Mouse (Mus musculus): ENCODE measurements around the gene Lsr. TPM values are rescaled to one million over a fixed set of nuclear protein-coding genes. Genes with fewer than 3 reads are reported as not detected.

Lsr gene
- total and polyA plus RNA-seq, 2 experiments from 2014 or later = 4.0 to 6.2 TPM

GRCm38 (mm10) chr7:30962862-30963261 lies 10.4 kb downstream of the Lsr start:
- Histone ChIP-seq H3K9me3 (replicated peaks; ENCODE audit: control insufficient read depth, low read length) (no peaks in the 10 kb centered on the region), H3K27me3 (ENCODE audit: control insufficient read depth, insufficient read depth, low read length) (no peaks in the 10 kb centered on the region), H3K27ac (ENCODE audit: low read depth) (no peak overlapping the region), H3K4me2 (ENCODE audit: low read depth, low read length) (no peak overlapping the region), H3K4me1 (ENCODE audit: control insufficient read depth, insufficient read depth) (peaks cover 27% of the 10 kb centered on the region), H3K36me3 (replicated peaks; ENCODE audit: control insufficient read depth, insufficient read depth, low read length) (peaks cover 6% of the 10 kb centered on the region; the same call in 1 of the 2 replicates), H3K4me3 (ENCODE audit: low read depth, low read length) (no peak overlapping the region), H3K9ac (replicated peaks; ENCODE audit: low read depth, low read length) (no peak overlapping the region)
- 88% methylated on average over 5 of the region's 5 CpGs for WGBS
- ATAC-seq (ENCODE audit: insufficient read depth, low read depth) (no peak), DNase-seq (ENCODE audit: low spot score) (no peak)
- TF ChIP-seq EP300 (IDR thresholded peaks at IDR 0.05; ENCODE audit: low read depth) = no peak
- TF ChIP-seq CTCF (IDR thresholded peaks at IDR 0.05; ENCODE audit: low read depth) = no peak

GRCm38 (mm10) chr7:30959786-30960349 lies 13.4 kb downstream of the Lsr start:
- ATAC-seq (ENCODE audit: insufficient read depth, low read depth) (no peak), DNase-seq (ENCODE audit: low spot score) (no peak)
- Histone ChIP-seq H3K36me3 (replicated peaks; ENCODE audit: control insufficient read depth, insufficient read depth, low read length) (peaks cover 12% of the 10 kb centered on the region), H3K4me2 (ENCODE audit: low read depth, low read length) (no peak overlapping the region), H3K4me3 (ENCODE audit: low read depth, low read length) (no peak overlapping the region), H3K9ac (replicated peaks; ENCODE audit: low read depth, low read length) (no peak overlapping the region), H3K4me1 (ENCODE audit: control insufficient read depth, insufficient read depth) (peaks cover 34% of the 10 kb centered on the region), H3K9me3 (replicated peaks; ENCODE audit: control insufficient read depth, low read length) (no peaks in the 10 kb centered on the region), H3K27ac (ENCODE audit: low read depth) (no peak overlapping the region), H3K27me3 (ENCODE audit: control insufficient read depth, insufficient read depth, low read length) (no peaks in the 10 kb centered on the region)
- TF ChIP-seq CTCF (IDR thresholded peaks at IDR 0.05; ENCODE audit: low read depth) = no peak
- TF ChIP-seq EP300 (IDR thresholded peaks at IDR 0.05; ENCODE audit: low read depth) = no peak
- WGBS = 78% methylated on average over 6 of the region's 6 CpGs

DNA sequence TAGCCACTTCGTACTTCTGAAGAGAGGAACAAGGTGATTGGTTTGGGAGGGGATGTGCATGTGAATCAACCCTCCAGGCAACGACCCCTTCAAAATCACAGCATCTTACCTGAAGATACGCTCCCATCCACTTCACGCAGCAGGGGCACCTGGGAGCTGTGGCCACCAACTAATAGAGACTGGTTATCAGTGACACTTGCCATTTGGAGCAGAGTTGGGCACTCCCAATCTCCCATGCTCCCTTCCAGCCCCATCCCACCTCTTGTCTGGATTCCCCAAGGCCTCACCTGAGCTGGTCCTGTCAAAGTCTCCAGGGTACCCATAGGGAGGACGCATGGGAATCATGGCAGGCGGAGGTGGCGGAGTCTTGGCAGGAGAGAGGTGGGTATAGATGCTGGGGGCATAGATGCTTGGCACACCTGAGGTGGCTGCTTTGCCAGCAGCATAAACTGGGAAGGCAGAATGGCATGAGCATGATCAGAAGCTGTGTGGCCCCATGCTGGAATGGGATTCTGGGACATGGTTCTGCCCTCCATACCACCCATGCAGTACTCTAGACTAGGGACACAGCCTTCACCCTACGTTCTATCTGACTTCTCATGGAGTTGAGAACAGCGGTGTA lies 14.3 kb downstream of the Lsr start:
- no peaks in the 10 kb centered on the region for H3K27me3 ChIP-seq (ENCODE audit: control insufficient read depth, insufficient read depth, low read length)
- H3K27ac ChIP-seq (ENCODE audit: low read depth) = no peak overlapping the region
- 95% methylated on average over 9 of the region's 9 CpGs for WGBS
- H3K36me3 ChIP-seq (replicated peaks; ENCODE audit: control insufficient read depth, insufficient read depth, low read length) = peaks cover 21% of the 10 kb centered on the region
- H3K4me2 ChIP-seq (ENCODE audit: low read depth, low read length) = no peak overlapping the region
- no peak for ATAC-seq (ENCODE audit: insufficient read depth, low read depth)
- no peak for DNase-seq (ENCODE audit: low spot score)
- TF ChIP-seq EP300 (IDR thresholded peaks at IDR 0.05; ENCODE audit: low read depth) (peak; percentile 28; the same call in 1 of the 2 replicates), CTCF (IDR thresholded peaks at IDR 0.05; ENCODE audit: low read depth) (no peak)
- H3K4me1 ChIP-seq (ENCODE audit: control insufficient read depth, insufficient read depth) = peaks cover 29% of the 10 kb centered on the region
- no peaks in the 10 kb centered on the region for H3K9me3 ChIP-seq (replicated peaks; ENCODE audit: control insufficient read depth, low read length)
- H3K4me3 ChIP-seq (ENCODE audit: low read depth, low read length) = no peak overlapping the region
- no peak overlapping the region for H3K9ac ChIP-seq (replicated peaks; ENCODE audit: low read depth, low read length)

DNA sequence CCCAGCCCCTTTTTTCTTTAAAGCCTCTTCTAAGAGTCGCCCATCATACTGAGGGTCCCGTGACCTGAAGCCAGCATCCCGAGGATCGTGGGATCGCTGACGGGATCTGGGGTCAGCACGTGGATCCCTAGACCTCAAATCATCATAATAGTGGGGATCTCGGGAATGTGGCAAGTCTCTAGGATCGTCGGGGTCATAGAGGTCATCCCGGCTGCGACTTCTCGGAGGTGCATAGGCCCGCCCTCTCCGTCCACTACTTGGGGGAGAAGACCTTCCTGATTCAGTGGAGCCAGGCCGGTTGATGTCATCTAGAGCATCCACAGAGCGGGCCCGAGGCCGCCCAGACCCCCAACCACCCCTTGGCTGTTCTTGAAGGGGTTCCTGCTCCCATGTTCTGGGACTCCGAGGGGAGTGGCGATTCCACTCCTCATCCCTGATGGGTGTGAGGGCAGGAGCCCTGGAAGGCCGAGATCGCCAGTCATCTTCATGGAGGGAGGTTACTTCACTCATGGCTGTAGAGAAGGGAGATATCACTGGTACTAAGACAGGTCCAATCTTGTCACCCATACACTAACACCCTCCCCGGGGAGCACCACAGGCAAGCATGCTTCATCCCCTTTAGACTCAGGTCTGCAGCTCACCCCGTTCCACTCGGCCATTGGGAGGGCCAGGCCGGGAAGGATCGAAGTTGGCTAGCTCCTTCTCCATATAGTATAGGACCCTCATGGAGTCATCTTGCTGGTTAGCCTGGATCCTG lies 15.0 kb downstream of the Lsr start:
- H3K9me3 ChIP-seq (replicated peaks; ENCODE audit: control insufficient read depth, low read length) = no peaks in the 10 kb centered on the region
- H3K36me3 ChIP-seq (replicated peaks; ENCODE audit: control insufficient read depth, insufficient read depth, low read length) = peaks cover 28% of the 10 kb centered on the region
- ATAC-seq (ENCODE audit: insufficient read depth, low read depth) (no peak), DNase-seq (ENCODE audit: low spot score) (no peak)
- peak overlapping the region; percentile 99 for H3K4me3 ChIP-seq (ENCODE audit: low read depth, low read length)
- peak overlapping the region; percentile 92 for H3K4me2 ChIP-seq (ENCODE audit: low read depth, low read length)
- H3K27ac ChIP-seq (ENCODE audit: low read depth) = peak overlapping the region; percentile 99
- peak overlapping the region; percentile 100 for H3K9ac ChIP-seq (replicated peaks; ENCODE audit: low read depth, low read length)
- TF ChIP-seq EP300 (IDR thresholded peaks at IDR 0.05; ENCODE audit: low read depth) = no peak
- no peaks in the 10 kb centered on the region for H3K27me3 ChIP-seq (ENCODE audit: control insufficient read depth, insufficient read depth, low read length)
- 76% methylated on average over 28 of the region's 28 CpGs for WGBS
- H3K4me1 ChIP-seq (ENCODE audit: control insufficient read depth, insufficient read depth) = peaks cover 24% of the 10 kb centered on the region

GRCm38 (mm10) chr7:30957367-30957783 lies 15.9 kb downstream of the Lsr start:
- Histone ChIP-seq H3K4me3 (ENCODE audit: low read depth, low read length) (peak overlapping the region; percentile 99), H3K27me3 (ENCODE audit: control insufficient read depth, insufficient read depth, low read length) (no peaks in the 10 kb centered on the region), H3K4me1 (ENCODE audit: control insufficient read depth, insufficient read depth) (peaks cover 20% of the 10 kb centered on the region), H3K36me3 (replicated peaks; ENCODE audit: control insufficient read depth, insufficient read depth, low read length) (peaks cover 35% of the 10 kb centered on the region), H3K27ac (ENCODE audit: low read depth) (peak overlapping the region; percentile 99), H3K9ac (replicated peaks; ENCODE audit: low read depth, low read length) (peak overlapping the region; percentile 100), H3K9me3 (replicated peaks; ENCODE audit: control insufficient read depth, low read length) (no peaks in the 10 kb centered on the region), H3K4me2 (ENCODE audit: low read depth, low read length) (peak overlapping the region; percentile 92)
- 0% methylated on average over 43 of the region's 43 CpGs for WGBS
- peak; percentile 79 for DNase-seq (ENCODE audit: low spot score)
- 0 out of 2 replicates have a peak, but pooled peaks have one; percentile 37 for TF ChIP-seq EP300 (IDR thresholded peaks at IDR 0.05; ENCODE audit: low read depth)
- TF ChIP-seq CTCF (IDR thresholded peaks at IDR 0.05; ENCODE audit: low read depth) = no peak
- ATAC-seq (ENCODE audit: insufficient read depth, low read depth) = peak; percentile 61
